Mouse (Mus musculus): ENCODE measurements around the gene Acbd3.

- no peak for TF ChIP-seq CTCF (IDR thresholded peaks at IDR 0.05; ENCODE audit: extremely low read depth, insufficient read depth, insufficient read length, insufficient replicate concordance)
- TF ChIP-seq POLR2A (IDR thresholded peaks at IDR 0.05; ENCODE audit: low read depth, low read length) = no peak
Measured at GRCm38 (mm10) chr1:180766557-180766956, 40.7 kb downstream of the Acbd3 start.

All from spleen, adult 2 months (tissue).